Mouse (Mus musculus) bone marrow, adult 2 months (tissue): Measurements from ENCODE around the gene Gm10118. TPM values are rescaled to one million over a fixed set of nuclear protein-coding genes. Genes with fewer than 3 reads are reported as not detected.

Experiments used
- H3K27ac ChIP-seq: fragments of 200-500 bp; 2 replicates; pipeline ENCODE4 v1.5.1; 2012; ENCODE audit warnings: low read depth, mild to moderate bottlenecking, control low read depth, inconsistent platforms, low read length; ENCODE audit not compliant: control insufficient read depth, poor library complexity, insufficient read depth
- H3K4me1 ChIP-seq: fragments of 200-500 bp; 2 replicates; pipeline ENCODE4 v1.6.1; 2011; ENCODE audit warnings: low read length; ENCODE audit not compliant: control insufficient read depth, insufficient read depth
- H3K4me3 ChIP-seq: fragments of 200-500 bp; replicated peaks from 2 replicates; pipeline ENCODE3; 2011; ENCODE audit warnings: mild to moderate bottlenecking, low read depth, low read length, control low read depth; ENCODE audit not compliant: control insufficient read depth
- CTCF ChIP-seq: fragments of 200-500 bp; IDR thresholded peaks from 2 replicates; pipeline ENCODE4 v1.5.1; 2011; ENCODE audit warnings: low read length, control low read depth; ENCODE audit not compliant: control insufficient read depth, insufficient read depth
- POLR2A ChIP-seq: fragments of 200-500 bp; IDR thresholded peaks from 2 replicates; pipeline ENCODE4 v1.6.1; 2011; ENCODE audit warnings: low read depth, mild to moderate bottlenecking, control low read depth, low read length, borderline replicate concordance; ENCODE audit not compliant: control insufficient read depth
- WGBS: fragments of 180-500 bp; shearing (Covaris S2); methylation state at CpG from one replicate; pipeline ENCODE4 v1.1.7; 2018; 5-methylcytosine and 5-hydroxymethylcytosine counted together
- polyA plus RNA-seq: library from polyadenylated mRNA; stranded (reverse); fragments of >200 nt; gene quantifications from 2 replicates; pipeline ENCODE4 v1.2.4, GENCODE M21; 2011; ENCODE audit warnings: low replicate concordance; ENCODE audit not compliant: missing spikeins, insufficient read depth, insufficient read length

Gene Gm10118
- polyA plus RNA-seq, 1 experiment: not detected

DNA sequence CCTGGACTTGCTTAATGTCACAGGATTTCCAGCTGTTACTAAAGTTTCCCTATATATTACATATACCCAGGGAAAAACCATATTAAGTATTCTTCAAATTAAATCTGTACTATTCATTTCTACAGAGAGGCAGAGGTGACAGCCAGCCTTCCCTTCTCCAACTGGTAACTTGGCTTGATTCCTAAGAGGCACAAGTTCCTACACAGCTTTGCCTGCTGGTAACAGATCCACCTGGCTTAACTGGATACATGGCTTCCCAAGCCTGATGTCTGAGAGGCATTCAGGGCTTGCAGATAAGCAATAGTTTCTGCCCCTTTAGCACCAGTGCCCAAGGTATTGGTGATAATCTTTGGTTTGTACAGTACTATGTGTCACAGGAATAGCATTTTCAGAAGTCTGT is 27.3 kb downstream of the Gm10118 start:
- H3K27ac ChIP-seq: no peak overlapping the region
- TF ChIP-seq POLR2A (no peak), CTCF (no peak)
- H3K4me3 ChIP-seq: no peak overlapping the region
- H3K4me1 ChIP-seq: no peaks in the 10 kb centered on the region

DNA sequence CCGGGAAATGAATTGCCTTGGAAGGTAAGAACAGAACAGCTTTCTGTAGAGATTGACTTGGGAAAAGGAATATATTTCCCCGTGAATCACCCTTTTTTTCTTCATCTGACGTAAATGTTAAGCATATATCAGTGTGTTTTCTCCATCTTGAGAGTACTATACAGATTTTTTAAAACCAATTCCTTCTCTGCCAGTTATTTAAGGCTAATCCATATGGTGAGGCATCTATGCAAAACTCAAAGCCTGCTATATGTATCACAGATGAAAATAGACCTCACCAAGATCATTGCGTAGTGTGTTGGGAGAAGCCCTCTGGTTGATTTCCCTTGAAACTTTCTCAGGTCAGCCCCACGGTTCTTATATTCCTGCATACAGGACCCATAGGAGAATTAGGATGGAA is 32.6 kb downstream of the Gm10118 start:
- no peak overlapping the region for H3K4me3 ChIP-seq
- H3K4me1 ChIP-seq: no peaks in the 10 kb centered on the region
- no peak overlapping the region for H3K27ac ChIP-seq
- 79% methylated on average over 5 of the region's 5 CpGs for WGBS
- TF ChIP-seq POLR2A (no peak), CTCF (no peak)

DNA sequence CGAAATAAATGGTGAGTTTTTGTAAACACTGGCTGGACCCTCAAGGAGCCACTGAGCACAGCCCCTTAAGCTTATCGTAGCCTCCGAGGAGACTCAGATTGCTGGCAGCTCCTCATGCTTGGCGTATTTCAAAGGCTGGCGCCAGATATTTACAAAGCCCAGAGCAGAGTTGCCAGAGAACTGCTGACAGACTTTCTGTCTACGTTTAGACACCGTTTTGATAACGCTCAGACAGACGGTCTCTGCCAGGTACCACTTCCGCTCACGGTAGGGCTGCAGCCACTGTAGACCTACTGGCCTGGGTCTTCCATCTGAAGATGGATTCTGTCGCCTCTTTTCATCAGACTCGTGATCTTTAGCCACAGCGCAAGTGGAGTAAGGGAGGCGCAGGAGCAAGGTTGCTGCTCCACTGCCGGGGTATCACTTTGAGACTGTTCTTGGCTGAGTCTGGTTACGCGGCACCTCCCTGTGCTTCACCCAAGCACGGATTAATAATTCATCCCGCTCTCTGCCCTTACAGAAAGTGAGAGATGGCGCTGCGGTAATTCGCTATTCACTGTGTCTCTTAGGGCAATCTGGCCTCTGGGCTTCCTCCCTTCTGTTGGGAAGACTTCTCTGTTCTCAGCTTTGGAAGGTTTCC is 40.7 kb downstream of the Gm10118 start:
- WGBS: 80% methylated on average over 23 of the region's 23 CpGs
- Histone ChIP-seq H3K27ac (no peak overlapping the region), H3K4me3 (no peak overlapping the region), H3K4me1 (no peaks in the 10 kb centered on the region)
- TF ChIP-seq CTCF (no peak), POLR2A (no peak)

DNA sequence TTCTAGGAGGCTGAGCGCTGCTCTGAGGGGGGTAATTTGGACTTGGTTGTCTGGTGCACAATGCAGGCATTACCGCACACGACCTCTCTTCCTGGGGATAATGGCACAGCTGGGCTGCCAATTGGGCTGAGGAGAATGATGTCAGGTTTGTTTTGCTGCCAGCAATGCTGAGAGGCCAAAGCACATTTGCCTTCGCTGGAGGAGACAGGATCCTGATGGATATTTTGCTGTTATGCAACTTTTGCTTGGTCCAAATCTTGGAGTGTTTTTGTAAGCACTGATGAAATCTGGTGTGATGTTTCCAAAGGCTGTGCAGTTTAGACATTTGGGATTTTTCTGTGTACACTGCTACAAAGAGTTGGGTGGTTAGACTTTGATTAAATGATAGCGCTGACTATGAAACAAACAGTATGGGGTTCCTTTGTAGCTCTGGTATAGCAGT is 46.8 kb downstream of the Gm10118 start:
- no peak overlapping the region for H3K27ac ChIP-seq
- no peak overlapping the region for H3K4me3 ChIP-seq
- H3K4me1 ChIP-seq: no peaks in the 10 kb centered on the region
- 83% methylated on average over 5 of the region's 5 CpGs for WGBS
- no peak for TF ChIP-seq POLR2A
- TF ChIP-seq CTCF: no peak

Other genes with a start within 250 kb of the Gm10118 start
- not detected in 2 replicates for gene Lrrtm3, start 162.8 kb upstream of the Gm10118 start, polyA plus RNA-seq